Mouse (Mus musculus) ovary, postnatal 10 days (tissue): ENCODE results near the gene Syngr4.
"Not testable (repeated sequence)": the region's sequence is repeated elsewhere in the genome, so short reads cannot be mapped to it uniquely, and the experiment has no call there.

Source experiments
- DNase-seq: peaks from one replicate; pipeline ENCODE4 v3.0.0; 2022; ENCODE audit warnings: low spot score

Gene Syngr4

DNA sequence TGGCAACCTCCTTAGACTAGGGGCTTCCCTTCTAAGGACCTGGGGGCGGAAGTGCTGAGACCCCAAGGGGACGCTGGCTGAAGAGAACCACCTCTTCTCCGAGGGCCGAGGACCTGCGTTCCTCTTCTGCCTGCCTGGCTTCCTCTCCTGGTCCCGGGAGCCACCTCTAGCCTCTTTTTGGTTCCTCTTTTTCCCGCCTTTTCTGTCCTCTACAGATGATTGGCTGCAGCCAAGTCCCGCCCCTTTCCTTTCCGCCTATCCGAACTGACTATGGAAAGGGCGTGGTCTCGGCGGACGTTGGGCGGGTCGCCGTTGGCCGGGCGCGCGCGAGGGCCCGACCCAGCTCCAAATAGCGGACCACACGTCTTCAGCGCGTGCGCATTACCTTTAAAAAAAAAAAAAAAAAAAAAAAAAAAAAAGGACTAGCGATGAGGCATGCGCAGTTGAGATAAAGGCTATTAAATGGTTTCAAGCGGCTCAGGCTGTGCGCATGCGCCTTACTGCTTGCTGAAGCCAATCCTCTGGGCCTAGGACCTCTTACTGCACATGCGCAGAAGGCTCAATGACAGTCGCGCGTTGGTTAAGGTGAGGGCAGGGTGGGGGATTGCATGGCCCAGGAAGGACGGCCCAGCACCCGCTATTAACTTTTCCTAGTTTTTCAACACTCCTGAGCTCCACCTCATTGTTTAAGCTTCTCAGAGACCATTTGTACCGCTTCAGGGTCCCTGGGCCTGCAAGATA is at the start of gene Syngr4, which contains the start of gene Tmem143:
Syngr4 (minus strand) TSS at position 198 of the 741 bp plus-strand sequence.
Tmem143 (plus strand) TSS at position 425 of the 741 bp plus-strand sequence.
- DNase-seq: peak; percentile 85

DNA sequence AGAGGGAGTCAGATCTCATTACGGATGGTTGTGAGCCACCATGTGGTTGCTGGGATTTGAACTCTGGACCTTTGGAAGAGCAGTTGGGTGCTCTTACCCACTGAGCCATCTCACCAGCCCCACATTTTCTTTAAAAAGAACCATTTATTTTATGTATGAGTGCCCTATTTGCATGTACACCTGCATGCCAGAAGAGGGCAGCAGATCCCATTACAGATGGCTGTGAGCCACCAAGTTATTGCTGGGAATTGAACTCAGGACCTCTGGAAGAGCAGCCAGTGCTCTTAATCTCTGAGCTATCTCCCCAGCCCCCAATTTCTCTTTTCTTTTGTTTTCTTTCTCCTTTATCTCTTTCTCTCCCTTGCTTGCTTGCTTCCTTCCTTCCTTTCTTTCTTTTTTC is 46.8 kb upstream of the Syngr4 start:
- DNase-seq: not testable (repeated sequence)

DNA sequence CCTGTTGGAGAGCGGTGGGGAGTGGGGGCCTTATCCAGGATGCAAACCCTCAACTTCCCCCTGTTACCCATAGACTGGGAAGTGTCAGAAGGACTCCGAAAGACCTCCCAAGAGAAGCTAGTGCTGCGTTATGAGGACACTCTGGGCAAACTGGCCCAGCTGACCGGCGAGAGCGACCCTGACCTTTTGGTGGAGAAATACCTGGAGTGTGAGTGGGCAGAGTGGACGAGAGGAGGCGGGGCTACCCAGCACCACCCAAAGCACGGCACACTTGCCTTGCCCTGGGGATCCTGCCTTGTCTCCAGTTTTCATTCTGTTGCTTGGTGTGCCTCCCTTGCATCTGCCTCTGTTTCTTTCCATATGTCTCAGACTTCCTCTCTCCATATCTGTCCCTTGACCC is 45.5 kb upstream of the Syngr4 start:
- DNase-seq: no peak

DNA sequence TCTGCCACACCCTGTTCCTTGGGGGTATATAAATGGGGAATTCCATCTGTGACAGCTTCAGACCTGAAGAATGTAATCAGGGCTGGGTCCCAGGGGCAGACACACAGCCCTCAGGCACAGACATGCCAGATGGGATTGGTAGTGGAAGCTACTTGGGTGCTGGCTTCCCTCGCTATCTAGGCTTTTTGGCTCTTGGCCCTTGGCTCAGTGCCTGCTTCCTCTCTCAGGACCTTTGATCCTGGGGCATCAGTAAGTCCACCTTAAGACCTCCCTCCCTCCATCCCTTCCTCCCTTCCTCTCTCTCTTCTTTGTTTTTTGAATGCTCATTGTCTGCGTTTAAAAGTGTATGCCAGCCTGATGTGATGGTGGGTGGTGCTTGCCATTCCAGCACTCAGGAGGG is 43.3 kb upstream of the Syngr4 start:
- DNase-seq: no peak

DNA sequence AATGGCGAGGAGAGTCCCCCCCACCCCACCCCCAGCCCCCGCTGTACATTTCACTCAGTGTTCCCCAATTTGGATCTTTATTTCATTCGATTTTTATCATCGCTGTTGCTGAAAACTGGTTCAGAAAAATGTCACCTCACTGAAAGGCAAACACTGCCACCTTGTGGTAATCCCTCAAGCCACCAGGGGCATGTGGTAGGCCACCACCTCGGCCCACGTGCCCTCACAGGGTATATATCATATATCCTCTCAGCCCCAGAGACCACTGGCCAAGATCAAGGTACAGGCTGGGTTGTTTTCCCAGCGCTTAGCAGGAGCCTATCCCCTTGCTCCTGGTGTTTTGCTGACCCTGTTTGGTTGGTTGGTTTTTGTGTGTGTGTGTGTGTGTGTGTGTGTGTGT is 38.6 kb upstream of the Syngr4 start:
- DNase-seq: no peak

DNA sequence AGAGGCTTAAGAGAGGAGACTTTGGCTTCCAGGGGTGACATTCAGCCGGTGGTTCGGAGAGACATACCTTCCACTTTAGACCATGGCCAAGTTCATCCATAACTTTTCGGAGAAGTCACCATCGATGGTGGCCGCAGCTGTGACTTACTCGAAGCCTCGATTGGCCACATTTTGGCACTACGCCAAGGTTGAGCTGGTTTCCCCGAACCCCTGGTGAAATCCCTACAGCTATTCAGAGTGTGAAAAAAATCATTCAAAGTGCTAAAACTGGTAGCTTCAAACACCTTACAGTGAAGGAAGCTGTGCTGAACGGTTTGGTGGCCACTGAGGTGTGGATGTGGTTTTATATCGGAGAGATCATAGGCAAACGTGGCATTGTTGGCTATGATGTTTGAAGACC is 37.3 kb upstream of the Syngr4 start:
- not testable (repeated sequence) for DNase-seq

DNA sequence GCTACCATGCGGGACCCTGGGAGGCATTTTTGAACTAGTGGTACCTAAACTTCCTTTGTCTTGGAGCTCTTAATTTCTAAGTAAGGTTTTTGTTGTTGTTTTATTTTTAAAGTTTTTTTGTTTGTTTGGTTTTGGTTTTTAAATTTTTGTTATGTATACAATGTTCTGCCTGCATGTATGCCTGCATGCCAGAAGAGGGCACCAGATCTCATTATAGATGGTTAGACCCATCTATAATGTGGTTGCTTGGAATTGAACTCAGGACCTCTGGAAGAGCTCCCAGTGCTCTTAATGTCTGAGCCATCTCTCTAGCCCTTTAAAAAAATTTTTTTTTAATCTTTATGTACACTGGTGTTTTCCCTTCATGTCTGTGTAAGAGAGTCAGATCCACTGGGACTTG is 33.2 kb upstream of the Syngr4 start:
- no peak for DNase-seq

DNA sequence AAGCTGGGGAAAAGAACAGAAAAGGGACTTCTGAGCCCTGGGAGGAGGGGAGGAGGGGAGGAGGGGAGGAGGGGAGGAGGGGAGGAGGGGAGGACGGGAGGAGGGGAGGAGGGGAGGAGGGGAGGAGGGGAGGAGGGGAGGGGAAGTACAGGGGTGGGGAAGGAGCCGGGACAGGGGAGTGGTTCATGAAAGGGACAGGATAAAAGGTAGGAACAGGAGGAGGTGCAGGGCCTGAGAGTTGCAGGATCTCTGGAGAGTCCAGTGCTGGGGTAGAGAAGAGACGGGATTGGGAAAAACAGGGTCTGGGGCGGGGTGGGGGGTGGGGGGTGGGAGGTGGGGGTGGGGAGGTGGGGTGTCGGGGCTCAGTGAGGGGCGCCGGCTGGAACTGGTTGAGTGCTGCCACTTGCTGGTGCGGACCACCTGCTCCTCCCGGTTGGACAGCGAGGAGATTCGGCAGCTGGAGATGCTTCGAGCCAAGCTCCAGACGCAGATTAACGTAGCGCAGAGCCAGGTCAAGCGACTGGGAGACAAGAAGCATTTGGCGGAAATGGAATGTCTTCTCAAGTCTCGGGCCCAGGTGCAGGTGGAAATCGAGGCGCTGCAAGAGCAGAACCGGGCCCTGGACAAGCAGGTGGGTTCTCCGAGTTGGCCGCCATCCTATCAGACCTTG is 32.2 kb upstream of the Syngr4 start:
- DNase-seq: no peak

DNA sequence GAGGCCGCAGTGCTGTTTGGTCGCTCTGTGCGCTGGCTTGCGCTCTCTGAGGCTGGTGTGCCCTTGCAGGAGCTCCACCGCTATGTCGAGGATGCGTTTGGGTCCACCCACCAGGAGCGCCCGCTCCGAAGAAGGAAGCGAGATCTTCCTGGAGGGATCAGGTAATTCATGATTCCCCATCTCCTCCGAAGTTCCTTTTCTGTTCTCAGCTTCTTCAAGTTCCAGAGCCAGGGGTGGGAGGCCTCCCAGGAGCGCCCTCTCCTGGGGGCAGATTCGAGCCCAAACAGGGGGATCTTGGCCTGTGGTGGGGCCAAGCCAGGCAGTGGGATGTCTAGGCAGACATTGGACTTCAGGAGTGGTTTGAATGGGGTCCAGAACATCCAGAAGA is 27.9 kb upstream of the Syngr4 start:
- no peak for DNase-seq

DNA sequence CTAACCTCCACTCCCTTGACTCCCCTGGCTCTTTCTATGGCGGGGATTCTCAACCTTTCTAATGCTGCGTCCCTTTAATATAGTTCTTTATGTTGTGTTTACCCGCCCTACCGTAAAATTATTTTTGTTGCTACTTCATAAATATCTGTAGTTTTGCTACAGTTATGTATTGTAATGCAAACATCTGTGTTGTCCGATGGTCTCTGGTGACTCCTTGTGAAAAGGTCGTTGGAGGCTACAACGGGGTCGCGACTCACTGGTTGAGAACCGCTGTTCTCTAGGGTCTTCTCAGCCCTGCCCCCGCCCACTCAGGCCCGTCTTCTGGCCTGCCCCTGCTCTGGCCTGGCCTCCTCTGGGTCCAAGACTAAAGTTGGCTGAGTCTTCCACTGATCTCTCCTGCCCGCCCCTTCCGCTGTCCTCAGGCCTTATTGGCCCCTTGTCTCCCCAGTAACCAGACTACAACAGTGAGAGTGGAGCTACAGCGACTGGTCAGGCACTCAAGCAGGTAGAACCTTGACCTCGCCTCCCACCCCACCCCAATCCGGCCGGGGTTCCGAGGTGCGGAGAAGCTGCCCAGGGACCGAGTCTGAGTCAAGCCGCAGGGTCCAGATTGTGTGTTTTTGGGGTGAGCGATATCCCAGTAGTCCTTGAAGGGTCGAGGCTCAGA is 27.4 kb upstream of the Syngr4 start, which contains the start of gene Ccdc114:
Ccdc114 (plus strand) TSS at position 311 of the 667 bp plus-strand sequence.
- peak; percentile 67 for DNase-seq

DNA sequence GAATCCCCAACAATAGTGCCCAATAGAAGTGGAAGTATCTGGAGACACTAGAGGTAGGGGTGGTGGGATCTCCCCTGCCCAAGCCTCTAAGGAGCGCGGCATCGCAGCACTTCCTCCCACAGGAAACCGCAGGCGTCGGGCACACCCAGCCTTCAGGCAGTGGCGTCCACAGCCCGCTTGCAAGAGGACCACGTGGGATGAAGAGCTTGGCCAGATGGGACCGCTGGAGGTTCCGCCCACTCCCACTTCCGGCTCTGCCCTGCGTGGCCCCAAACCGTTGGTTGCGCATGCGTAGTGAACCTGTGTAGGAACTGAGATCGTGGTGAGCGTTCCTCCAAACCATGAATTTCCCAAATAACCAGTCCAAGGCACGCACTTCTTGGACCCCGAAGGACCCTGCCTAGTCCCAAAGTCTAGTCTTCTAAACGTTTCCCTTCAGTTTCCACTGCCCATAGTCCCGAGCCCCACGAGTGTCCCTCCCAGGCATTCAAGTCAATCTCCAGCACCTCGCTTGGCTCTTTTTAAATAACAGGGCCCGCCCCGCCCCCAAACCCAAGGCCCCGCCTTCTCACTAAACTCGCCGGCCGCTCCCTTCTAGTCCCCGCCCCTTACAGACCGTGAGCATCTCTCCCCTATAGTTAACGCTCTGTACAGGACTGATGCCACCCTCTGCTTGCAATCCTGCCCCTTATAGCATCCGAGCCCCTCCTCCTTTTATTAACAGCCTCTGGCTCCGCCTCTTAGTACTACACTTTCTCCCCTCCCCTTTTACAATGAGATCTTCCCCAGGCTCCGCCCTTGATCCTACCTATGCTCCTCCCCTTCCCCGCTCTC is 26.6 kb upstream of the Syngr4 start:
- peak; percentile 89 for DNase-seq

DNA sequence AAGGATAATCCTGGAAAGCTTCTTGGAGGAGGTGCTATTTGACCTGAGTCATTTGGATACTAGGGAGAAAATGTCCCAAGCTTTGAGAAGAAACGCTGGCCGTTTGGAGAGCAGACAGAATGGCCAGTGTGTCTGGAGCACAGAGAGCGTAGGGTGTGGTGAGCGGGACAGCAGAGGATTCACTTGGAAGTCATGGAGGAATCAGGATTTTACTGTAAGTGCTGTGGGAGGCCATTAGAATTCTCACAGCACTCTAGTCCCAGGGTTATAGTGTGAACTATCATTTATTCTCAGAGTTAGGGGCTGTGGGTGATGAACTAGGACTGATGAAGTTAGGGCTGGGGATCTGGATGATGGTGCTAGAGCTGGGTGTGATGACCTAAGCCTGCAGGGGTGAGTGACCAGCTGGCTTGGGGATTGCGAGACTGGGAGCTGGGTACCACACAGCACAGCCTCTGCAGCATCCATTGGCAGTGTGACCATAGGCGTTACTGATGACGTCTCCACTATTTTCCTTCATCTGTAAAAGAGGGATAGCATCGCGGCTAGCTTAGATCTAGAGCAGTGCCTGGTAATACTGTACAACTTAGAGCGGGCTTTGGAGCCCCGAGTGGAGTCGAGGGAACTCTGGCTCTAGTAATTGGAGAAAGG is 25.6 kb upstream of the Syngr4 start:
- no peak for DNase-seq

DNA sequence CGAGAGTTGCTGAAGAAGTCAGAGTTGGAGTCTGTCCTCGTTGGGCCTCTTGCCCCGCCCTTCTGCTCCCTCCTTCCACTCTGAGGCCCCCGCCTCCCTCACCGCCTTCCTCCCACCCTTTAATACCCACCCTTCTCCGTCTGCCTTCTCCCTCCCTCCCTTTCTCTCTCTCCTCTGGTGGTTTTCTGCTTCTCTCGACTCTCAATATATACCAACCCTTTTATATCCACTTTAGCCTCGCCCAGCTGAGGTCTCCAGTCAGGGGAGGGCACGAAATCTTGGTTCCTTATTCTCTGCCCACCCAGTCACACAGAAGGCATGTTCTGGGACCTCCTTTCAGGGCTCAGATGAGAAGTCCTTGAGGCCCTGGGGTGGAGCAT is 24.7 kb upstream of the Syngr4 start, which contains the start of gene Emp3:
Emp3 (minus strand) TSS at position 163 of the 380 bp plus-strand sequence.
- no peak for DNase-seq

DNA sequence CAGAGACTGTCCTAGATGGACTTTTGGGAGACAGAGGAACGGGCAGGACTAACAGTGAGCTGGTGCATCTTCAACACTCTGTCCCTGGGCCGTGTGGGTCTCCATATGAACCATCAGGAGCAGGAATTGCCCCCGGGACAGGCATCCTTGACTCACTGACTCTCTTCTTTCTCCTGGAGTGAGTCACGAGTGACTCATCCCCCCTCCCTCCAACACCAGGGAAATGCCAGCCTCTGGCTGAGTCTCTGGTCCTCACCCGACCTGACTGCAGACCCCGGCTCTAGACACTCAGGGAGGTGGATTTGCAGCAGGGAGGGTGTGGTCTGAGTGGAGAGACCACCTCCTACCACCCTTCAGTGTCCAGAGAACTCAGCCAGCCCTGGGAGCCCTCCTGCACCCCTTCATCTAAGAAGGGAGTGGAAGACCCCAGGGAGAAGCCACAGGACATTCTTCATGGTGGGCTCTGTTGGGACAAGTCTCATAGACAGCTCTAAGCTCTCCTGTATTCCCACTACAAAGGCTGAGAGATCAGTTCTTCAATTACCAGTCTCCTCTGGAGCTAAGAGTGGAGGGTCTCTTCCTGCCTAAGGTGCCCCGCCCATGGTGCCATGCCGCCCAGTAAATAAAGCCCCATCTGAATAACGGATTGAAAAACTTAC is 24.2 kb upstream of the Syngr4 start:
- no peak for DNase-seq

DNA sequence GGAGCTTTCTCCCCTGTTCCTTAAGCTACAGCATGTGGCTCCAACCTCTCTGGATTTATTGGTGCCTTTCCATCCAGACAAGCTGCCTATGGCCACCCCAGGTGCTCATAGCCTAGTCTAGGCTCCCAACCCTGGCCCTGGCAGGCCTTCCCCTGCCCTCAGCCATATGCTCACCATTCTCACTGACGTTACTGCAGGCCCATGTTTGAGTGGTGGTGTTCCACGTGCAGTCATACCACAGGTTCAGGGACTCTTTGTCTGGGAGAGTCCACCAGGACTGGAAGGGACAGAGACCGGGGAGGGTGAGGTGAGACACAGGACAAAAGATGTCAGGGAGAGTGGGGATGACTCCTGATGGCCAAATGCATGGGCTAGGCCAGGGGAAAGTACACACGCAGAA is 23.2 kb upstream of the Syngr4 start:
- DNase-seq: no peak

DNA sequence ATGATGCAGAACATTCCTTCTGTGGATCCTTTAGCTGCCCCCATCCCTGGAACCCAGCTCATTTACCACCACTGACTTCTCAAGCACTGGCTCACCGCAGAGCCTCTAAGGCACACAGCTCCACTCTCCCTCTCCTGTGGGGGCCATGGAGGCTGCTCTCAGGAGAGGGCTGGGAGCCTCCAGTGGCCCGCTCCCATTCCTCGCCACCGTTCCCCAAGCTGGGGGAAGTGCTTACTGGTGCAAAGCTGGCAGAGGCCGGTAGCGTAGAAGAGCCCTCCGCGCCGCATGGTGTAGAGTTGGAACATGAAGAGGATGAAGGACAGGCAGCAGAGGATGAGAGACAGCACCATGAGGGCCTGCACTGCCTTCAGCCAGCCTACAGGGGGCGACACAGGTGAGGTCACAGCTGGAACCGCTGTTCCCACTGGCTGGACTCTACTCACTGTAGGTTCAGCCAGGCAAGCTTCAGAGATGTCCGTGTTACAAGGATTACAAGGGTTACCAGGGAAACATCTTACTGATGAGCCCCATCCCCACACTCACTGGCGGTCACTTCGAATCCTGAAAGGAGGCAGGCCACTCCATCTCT is 22.7 kb upstream of the Syngr4 start:
- DNase-seq: no peak

DNA sequence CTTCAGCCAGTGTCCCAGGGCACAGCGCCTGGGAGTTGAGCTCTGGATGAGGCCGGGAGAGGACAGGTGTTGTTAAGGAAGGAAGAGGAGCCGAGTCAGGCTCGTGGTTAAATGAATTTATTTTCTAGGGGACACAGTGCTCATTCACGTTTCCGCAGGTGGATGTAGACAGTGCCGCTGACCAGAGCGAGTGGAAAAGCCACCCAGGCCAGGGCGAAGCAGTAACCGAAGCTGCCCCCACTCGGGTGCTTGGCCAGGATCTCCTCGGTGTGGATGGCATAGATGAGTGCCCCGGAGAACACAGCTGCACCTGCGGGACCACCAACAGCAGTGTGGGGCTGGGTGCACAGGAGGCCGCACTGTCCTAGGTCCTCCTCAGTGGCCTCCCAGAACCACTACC is 21.4 kb upstream of the Syngr4 start:
- no peak for DNase-seq

DNA sequence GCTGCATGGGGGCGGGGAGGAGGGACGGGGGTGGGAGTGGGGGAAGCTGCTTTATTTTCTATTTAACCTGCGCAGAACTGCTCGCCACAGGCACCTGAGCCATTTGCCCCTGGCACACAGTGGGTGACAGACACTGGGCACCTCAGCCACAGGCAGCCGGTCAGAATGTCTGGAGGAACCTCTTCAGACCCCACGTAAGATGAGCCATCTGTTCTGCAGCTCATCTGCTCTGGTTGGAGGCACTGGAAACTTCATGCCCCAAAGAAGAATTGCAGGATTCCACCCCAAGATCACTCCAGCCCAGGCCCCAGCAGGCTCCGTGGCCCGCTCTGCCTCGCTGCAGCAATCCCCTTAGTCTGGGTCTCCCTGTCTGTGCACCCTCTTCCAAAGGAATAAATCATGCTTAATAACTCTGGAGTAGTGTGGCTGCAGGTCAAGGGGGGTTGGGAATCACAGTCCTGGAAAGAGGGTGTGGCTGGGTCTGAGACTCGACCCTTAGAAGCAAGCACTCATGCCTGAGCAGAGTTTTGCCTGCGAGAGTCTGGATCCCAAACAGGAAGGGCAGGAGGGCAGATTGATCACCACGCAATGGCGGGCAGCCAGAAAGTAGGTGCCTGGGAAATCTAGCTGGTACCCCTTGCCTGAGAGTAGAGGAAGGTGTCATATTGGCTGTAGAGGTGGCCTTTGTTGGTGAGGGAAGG is 20.6 kb upstream of the Syngr4 start:
- DNase-seq: no peak

DNA sequence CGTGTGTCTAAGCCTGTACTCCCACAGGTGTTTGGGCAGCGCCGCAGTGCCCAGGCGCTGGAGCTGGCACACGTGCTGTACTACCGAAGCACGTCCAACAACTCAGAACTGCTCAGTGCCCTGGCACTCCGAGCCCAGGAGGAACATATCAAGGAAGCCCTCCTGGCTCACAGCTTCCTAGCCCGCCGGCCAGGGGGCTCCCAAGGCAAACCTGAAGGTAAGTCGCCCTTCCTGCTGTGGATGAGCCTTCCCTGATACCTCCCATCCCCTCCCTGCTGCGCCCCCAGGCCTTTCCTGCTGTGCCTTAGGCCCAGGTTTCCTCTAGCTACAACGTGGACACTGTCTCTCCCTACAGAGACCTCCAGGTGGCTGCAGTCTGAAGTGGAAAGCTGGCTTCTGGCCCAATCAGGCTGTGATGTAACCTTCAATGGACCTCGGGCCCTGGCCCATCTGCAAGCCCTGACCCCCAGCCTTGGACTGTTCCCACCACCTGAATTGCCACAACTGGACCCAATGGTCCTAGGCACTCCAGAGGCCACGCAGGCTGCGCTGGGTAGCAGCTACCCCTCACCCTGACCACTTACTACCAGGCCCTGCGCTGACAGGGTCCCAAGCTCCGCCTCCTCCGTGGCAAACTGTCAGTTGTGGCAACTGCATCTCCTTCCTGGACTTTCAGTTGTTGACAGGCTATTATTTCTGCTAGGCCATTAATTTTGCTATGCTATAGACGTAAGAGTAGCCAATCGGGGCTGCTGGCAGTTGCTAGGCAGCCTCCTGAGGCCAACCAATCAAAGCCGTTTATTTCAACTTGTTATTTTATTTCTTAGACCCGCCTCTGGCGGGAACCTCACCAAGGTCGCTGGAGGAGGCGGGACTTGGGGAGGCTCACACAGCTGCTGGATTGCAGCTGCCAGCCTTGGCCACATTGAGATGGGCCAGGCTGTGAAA is 19.8 kb upstream of the Syngr4 start:
- peak; percentile 52 for DNase-seq
